Mouse (Mus musculus) right cerebral cortex, postnatal 10 days (tissue): Measurements from ENCODE around the gene Olfr453.
A peak's percentile ranks its signal among the peaks of the same experiment; 100 is the strongest.

Experiments used
- DNase-seq, 2 experiments: peaks; one replicate each; pipeline ENCODE4 v3.0.0; 2021; ENCODE audit warnings: low spot score in 2 of 2

Olfr453 gene

DNA sequence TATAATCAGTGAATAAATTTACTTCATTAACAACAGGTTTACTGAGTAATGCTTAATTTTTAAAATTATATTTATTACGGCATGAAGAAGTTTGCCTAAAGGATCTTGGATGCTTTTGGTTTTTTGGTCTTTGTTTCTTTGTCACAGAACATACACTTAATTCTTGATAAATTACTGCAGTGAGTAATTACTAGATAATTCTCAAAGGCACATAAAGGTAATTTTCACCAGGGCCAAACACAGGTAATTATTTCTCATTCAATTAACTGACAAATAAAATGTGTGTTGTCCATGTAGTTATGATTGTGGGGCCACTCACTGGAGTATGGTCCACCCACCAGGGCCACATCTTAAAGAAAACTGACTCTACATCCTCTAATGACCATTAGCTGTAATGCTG, at the start of gene Olfr453:
Gene Olfr453, plus strand, starts transcription at position 301 of the 400 bp plus-strand sequence.
- DNase-seq: no peak

DNA sequence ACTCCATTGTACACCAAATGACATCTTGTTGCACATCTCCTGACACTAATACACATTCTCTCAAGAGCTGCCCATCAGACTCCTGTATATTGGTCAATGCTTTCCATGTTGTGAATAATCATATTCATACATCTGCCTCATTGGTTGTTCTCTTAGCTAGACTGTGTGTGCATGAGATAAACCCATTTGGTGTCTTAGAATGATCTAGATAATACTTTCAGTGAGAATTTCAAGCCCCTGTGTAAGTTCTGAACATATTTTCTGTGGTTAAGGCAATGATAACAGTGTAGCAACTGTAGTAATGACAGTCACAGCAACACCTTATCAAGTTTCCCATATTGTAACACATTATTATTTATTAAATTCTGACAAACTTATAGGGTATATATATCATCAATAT, 49.4 kb upstream of the Olfr453 start:
- DNase-seq: no peak

DNA sequence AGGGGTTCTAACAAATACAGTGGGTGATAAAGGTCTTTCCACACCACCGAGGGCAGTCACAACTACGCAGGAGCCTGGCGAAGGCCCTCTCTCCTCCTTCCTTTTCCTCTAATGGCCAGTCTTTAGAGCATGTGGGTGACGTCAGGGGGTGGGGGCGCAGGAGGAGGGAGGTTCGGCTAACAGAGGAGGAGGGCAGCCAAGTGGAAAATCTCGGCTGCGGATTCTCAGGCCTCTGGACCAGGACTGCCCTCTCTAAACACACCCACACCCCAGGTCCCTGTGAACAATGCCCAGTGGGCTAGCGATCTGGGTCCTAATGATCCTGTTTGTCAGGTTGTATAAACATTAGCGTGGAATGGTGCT, 47.0 kb upstream of the Olfr453 start:
- peak; percentile 85 to 89 for DNase-seq

DNA sequence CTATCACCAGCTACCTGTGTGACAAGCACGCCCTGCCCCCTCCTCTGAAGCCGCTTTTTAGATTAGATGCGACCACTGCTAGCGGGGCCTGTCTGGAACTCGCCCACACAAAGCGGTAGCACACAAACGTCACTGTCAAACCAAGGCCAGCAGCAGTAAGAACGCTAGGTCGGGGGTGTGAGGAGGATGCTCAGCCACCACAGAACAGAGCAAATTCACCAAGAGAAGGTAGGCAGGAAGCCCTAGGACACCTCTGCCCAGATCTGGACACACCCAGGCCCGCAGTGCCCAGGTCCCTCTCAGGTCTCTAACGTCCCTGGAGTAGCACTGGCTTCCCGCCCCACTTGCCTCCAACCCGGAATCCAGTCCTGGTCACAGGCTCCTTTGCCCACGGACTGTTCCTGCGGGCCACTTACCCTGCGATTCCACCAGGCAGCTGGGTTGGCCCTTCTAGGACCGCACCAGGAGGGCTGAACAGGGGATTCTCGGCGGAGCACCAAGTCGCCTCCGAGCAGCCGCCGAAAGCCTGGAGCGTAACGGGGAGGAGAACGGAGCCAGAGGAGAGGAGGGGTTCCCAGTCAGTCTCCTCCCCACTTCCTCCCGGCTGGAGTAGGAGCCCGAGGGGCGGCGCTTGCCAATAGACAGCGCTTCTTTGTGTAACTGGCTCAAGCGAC, 46.5 kb upstream of the Olfr453 start:
- DNase-seq: peak; percentile 92 to 93

DNA sequence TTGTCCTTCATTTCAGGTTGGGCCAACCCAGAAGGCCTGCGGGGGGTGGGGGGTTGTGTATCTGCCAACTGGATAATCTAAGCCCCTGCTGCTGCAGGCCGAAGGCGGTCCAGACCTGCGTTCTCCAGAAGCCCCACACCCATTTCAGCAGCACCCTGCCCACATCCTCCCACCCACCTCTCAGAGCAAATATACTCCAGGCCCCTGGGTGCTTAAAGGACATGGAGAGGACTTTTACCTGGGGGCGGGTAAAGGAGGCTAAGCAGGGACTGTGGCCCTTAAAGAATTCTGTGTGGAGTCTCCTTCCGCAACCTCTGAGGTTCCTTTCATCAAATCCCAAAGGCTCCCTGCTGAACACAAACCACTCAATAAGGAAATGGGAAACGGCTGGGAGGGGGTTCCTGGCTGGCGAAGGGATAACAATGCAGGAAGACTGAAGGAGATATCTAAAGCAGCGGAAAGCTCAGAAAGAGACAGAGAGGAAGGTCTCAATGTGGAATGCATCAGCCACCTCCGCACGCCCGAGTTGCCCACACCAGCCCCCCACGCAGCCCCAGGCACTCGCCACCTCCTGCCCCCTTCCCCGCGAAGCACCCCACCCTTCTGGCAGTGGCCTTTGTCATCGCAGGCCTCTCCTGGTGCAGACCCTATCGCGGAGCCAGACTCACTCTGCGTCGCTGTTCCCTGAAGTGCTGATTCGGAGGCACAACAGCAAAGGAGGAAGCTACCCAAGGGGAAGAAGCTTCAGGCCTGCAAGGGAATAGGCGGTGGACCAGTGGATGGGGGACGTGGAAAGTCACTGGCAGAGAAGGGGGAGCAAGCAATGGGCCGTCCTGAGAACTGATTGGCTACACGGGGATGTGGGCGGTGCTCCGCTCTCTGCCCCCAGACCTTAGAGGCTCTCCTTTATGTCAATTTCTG, 29.6 kb upstream of the Olfr453 start, which contains the start of gene Tcaf1:
Gene Tcaf1, minus strand, starts transcription at position 798 of the 921 bp plus-strand sequence.
- peak; percentile 93 to 96 for DNase-seq

DNA sequence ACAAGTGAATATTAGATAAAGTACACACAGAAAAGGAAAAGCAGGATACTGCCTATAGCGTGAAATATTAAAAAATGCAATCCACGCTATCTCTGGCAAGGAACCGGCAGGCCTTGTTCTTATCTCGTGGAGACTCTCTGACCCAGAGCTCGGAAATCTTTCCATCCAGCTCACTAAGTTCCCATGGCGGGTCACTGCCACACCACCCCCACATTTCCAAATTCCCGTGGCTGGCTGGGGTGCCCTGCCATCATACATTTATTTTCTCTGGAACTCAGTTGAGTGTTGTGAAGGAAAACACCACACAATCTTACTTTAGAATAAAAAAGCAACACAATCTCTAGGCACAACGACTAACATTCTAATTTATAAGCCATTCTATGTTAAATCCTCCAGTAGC, 24.5 kb upstream of the Olfr453 start:
- no peak for DNase-seq

DNA sequence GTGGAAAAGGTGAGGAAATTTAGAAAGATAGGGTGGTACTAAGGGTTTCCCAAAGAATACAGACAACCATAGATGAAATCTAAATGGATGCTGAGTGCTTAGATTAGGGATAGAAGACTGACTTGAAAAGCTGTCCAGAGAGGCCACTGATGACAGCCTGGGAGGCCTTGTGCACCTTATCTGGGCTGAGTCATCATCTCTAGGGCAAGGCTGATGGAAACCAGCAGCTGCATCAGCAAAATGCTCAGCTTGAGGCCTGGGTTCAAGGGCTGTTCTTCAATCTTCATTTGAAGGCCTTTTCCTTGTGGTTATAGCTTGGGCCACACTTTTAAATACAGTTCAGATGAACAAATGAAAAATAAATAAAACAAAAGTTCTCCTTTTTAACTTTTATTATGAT, 21.2 kb upstream of the Olfr453 start:
- no peak for DNase-seq

DNA sequence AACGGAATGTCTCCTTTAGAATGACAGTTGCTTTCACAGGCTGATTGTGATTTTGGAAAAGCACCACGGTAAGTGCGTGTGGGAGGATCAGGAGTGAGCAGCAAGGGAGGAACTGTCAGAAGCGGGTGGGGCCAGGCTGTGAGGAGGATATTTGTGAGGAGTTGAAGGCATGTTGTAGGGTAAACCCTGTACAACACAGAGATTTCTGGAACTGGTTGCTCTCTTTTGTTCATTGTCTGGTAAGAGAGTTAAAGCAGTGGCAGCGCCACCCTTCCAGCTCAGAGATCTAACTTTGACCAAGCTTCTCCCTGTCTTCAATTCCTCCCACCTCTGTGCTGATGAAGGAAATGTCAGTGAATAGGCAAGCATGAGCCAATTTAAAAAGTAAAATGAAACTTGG, 3.1 kb downstream of the Olfr453 start:
- DNase-seq: peak; percentile 20 to 25

DNA sequence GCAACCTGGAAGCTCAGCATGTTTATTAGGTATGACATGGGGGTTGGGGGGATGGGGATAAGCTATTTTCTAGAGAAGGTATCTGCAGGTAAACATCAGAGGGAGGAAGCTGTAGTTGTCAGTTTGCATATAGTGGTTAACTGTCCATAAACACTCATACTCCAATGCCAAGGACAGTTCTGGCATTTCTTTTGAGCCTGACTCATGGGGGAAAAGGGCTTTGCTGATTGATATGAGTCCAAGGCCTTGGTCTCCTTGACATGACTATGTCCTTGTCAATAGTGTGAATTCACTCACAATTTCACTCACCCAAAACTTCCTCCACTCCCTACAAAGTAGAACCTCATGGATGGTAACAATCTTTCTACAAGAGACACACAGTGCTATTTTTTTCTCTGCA, 8.7 kb downstream of the Olfr453 start:
- DNase-seq: no peak

DNA sequence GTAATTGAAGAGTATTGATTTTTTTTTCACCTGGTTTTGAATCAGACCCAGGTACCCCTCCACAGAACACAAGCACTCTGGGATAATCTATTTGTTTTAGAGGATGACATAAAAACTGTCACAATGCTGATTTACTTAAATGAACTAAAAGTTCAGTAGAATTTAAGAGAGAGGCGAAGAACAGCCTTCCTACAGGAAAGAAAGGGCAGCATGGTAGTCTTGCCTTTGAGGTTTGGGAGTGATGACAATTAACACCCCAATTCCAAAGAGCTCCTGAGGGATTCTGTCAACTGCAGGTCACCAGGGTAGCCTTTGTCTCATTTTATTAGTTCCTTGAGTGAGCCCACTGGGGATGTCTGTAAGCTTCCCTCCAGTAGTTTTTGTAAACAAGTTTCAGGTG, 16.9 kb downstream of the Olfr453 start, which contains the start of gene Olfr38:
Gene Olfr38, plus strand, starts transcription at position 301 of the 400 bp plus-strand sequence.
- DNase-seq: no peak

DNA sequence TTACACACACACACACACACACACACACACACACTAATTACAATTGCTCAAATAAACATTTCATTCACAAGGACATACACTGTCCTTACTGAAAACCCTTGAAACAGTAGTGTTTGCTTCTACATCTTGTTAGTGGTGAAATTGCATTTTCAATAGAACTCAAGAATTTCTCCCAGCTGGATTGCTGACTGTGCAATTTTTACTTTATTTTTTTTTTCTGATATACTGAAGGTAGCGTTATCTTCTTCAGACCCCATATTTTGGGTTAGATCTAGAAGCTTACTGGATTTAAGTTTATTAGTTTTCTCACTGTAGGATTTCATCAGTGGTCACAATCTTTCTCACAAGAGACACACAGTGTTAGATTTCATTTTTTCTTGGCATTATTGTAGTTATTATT, 37.9 kb downstream of the Olfr453 start:
- DNase-seq: no peak

DNA sequence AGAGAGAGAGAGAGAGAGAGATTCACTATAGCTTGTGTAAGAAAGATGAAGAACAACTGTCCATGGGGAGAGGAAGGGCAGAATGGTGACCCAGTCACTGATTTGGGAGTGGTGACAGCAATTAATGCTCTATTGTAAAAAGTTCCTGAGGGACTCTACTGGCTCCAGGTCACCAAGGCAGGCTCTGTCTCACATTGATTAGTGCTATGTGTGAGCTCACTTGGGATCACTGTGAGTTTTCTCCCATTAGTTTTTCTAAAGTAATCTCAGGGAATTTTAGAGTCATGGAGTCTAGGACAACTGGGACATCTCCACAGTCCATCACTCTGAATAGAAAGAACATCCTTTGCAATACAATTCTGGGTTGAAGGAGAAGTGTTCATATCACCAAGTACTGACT, 45.6 kb downstream of the Olfr453 start, which contains the start of gene Olfr452:
Gene Olfr452, plus strand, starts transcription at position 301 of the 400 bp plus-strand sequence.
- no peak for DNase-seq

DNA sequence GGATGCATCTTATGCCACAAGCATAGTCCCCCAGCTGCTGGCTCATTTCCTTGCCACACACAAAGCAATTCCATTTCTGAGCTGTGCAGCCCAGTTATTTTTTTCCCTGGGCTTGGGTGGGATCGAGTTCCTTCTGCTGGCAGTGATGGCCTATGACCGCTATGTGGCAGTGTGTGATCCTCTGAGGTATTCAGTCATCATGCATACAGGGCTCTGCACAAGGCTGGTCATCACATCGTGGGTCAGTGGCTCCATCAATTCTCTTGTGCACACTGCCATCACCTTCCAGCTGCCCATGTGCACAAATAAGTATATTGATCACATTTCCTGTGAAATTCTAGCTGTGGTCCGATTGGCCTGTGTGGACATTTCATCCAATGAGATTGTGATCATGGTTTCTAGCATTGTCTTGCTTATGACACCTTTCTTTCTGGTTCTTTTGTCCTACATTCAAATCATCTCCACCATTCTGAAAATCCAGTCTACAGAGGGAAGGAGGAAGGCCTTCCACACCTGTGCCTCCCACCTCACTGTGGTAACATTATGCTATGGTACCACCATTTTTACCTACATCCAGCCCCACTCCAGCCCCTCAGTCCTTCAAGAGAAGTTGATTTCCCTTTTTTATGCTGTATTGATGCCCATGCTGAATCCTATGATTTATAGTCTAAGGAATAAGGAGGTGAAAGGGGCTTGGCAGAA, 51.2 kb downstream of the Olfr453 start:
- DNase-seq: no peak

DNA sequence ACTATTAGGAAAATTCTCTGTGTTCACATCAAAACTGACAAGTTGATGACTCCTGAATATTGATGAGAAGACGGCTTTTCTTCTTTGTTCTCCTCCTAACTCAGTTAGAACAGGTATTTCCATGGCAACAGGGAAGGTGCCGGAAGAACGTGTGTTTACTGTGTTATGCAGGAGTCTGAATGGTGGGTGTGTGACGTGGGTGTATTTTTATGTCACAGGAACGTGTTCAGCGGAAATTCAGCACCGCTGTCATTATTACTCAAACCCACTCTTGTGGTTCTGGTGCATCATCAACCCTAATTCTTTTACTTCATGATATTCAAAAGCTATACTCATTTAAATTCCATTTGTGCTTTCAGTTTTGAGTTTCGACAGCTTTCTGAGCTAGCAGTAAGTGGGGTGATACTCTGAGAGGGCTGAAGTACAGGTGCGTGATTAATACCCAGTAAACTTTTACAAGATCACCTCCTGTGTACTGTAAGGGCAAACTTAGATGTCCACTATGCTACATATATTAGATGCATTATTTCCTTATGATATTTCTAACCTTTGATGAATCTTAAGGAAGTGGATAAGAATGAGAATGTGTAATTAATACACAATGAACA, 51.9 kb downstream of the Olfr453 start:
- peak; percentile 30 to 47 for DNase-seq

DNA sequence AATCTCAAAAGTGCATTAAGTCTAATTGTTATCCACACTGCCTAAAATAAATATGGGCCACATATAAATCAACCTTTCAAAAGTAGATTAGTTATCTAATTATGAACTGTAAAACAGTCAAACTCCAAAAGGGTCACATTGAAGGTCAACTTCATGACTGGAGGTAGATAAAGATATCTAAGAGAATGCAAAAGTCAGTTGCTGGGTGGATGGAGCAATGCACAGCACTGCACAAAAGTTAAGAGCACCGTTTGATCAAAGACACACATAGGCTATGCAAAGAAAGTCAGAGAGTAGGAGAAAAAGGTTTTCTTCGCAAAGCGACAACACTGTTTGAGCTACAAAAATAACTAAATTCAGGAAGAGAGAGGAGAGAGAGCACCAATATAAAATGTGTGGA, 55.8 kb downstream of the Olfr453 start:
- no peak for DNase-seq
